Mouse (Mus musculus) megakaryocyte progenitor cell, adult 5-6 weeks (primary cell): ENCODE measurements around the gene Nfe2l1. TPM values are rescaled to one million over a fixed set of nuclear protein-coding genes. Genes with fewer than 3 reads are reported as not detected.
"Not testable (repeated sequence)": the region's sequence is repeated elsewhere in the genome, so short reads cannot be mapped to it uniquely, and the experiment has no call there.

Experiments
- ATAC-seq: replicated peaks from 2 replicates; pipeline ENCODE4 v1.8.0; 2016; ENCODE audit warnings: mild to moderate bottlenecking, moderate TSS enrichment, inconsistent platforms; ENCODE audit not compliant: poor library complexity
- total RNA-seq, 2 experiments: library from RNA; stranded (forward) in 1 of 2; stranded (reverse) in 1 of 2; fragments of 157-497, 149-512 nt in 1 of 2; fragments of 200-1000 nt in 1 of 2; gene quantifications; 2 replicates each; pipeline versions ENCODE4 v1.2.3 to v1.2.4; 2015 to 2017

The Nfe2l1 gene
- total RNA-seq (2015), result 39.0 and 39.8 TPM in 2 replicates
- total RNA-seq (2017), result 41.0 and 42.5 TPM in 2 replicates

- peak; percentile 91 for ATAC-seq
Measured at GRCm38 (mm10) chr11:96829813-96830538, at the start of gene Nfe2l1. TSS of gene Nfe2l1 (minus strand) at chr11:96829968.

GRCm38 (mm10) chr11:96879359-96879758 is 49.6 kb upstream of the Nfe2l1 start:
- ATAC-seq, result no peak

- ATAC-seq, result peak; percentile 76
Measured at GRCm38 (mm10) chr11:96878715-96879114, 48.9 kb upstream of the Nfe2l1 start.

- ATAC-seq, result no peak
Measured at GRCm38 (mm10) chr11:96877071-96877470, 47.3 kb upstream of the Nfe2l1 start.

- ATAC-seq, result no peak
Measured at GRCm38 (mm10) chr11:96876300-96877040, 46.7 kb upstream of the Nfe2l1 start.

GRCm38 (mm10) chr11:96875745-96876144 is 46.0 kb upstream of the Nfe2l1 start:
- peak; percentile 59 for ATAC-seq

- no peak for ATAC-seq
Measured at GRCm38 (mm10) chr11:96875270-96875669, 45.5 kb upstream of the Nfe2l1 start.

- no peak for ATAC-seq
Measured at GRCm38 (mm10) chr11:96873601-96874140, 43.9 kb upstream of the Nfe2l1 start.

- ATAC-seq, result no peak; the same call in 1 of the 2 replicates
Measured at GRCm38 (mm10) chr11:96872441-96873379, 42.9 kb upstream of the Nfe2l1 start.

- peak; percentile 81 for ATAC-seq
Measured at GRCm38 (mm10) chr11:96867149-96867548, 37.4 kb upstream of the Nfe2l1 start.

GRCm38 (mm10) chr11:96863206-96863995 is 33.6 kb upstream of the Nfe2l1 start:
- no peak for ATAC-seq

GRCm38 (mm10) chr11:96862534-96862933 is 32.8 kb upstream of the Nfe2l1 start:
- no peak for ATAC-seq

GRCm38 (mm10) chr11:96861878-96862289 is 32.1 kb upstream of the Nfe2l1 start:
- ATAC-seq, result peak; percentile 98

- no peak for ATAC-seq
Measured at GRCm38 (mm10) chr11:96861446-96861845, 31.7 kb upstream of the Nfe2l1 start.

- peak; percentile 74 for ATAC-seq
Measured at GRCm38 (mm10) chr11:96860564-96860963, 30.8 kb upstream of the Nfe2l1 start.

- no peak for ATAC-seq
Measured at GRCm38 (mm10) chr11:96859635-96860034, 29.9 kb upstream of the Nfe2l1 start.

- ATAC-seq, result no peak
Measured at GRCm38 (mm10) chr11:96857446-96857845, 27.7 kb upstream of the Nfe2l1 start.

GRCm38 (mm10) chr11:96849681-96850467 is 20.1 kb upstream of the Nfe2l1 start, which contains the start of gene Copz2:
TSS of gene Copz2 (plus strand) at chr11:96849870.
- ATAC-seq, result peak; percentile 64

GRCm38 (mm10) chr11:96849145-96849544 is 19.4 kb upstream of the Nfe2l1 start:
- ATAC-seq, result not testable (repeated sequence)
